Mouse (Mus musculus) mature B cell (primary cell): ENCODE measurements around the gene Rubcn.

ENCODE experiments used
- in situ Hi-C: fragments of 300-500 bp; cut with MboI; formaldehyde crosslinking; loops from 2 replicates; pipeline ENCODE4 v1.14.3; 2019

Gene Rubcn

DNA sequence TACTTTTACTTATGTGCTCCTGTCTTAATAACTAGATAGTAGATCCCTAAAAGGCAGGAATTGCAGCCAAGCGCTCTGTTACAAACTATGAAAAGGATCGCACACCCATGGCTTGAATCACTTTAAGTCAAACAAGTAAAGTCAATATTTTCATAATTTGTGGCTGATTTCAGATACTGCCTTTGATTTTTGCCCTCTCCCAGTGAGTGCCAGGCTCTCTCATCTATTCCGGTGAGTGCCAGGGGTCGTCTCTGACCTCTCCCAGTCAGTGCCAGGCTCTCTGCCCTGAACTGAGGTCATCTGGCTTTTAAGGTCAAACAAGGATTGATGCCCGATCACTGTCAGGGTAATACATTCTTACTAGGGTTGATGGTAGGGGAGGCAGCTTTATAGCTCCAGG lies 59.1 kb downstream of the Rubcn start:
- in situ Hi-C loops = no loop called here

GRCm38 (mm10) chr16:32818036-32818435 lies 59.5 kb downstream of the Rubcn start:
- in situ Hi-C loops = no loop called here

GRCm38 (mm10) chr16:32815160-32815605 lies 62.4 kb downstream of the Rubcn start:
- in situ Hi-C loops = no loop called here

- in situ Hi-C loops = no loop called here
Observed at GRCm38 (mm10) chr16:32814539-32814938, 63.0 kb downstream of the Rubcn start.

GRCm38 (mm10) chr16:32813771-32814170 lies 63.8 kb downstream of the Rubcn start:
- in situ Hi-C loops = no loop called here

DNA sequence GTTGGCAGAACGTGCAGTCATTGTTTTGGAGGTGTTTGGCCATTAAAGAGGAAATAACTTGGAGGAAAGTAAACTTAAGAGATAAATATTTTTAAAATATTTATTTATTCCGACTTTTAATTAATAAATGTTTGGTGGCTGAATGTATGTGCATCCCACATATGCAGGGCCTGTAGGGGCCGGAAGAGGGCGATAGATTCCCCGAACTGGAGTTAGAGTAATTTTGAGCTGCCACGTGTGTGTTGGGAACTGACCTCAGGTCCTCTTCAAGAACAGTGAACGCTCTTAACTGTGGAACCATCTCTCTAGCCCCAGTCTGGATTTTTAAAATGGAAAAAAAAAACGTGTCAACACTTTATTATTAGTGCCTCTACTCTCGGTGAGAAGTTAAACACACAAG lies 64.2 kb downstream of the Rubcn start:
- in situ Hi-C loops = no loop called here

DNA sequence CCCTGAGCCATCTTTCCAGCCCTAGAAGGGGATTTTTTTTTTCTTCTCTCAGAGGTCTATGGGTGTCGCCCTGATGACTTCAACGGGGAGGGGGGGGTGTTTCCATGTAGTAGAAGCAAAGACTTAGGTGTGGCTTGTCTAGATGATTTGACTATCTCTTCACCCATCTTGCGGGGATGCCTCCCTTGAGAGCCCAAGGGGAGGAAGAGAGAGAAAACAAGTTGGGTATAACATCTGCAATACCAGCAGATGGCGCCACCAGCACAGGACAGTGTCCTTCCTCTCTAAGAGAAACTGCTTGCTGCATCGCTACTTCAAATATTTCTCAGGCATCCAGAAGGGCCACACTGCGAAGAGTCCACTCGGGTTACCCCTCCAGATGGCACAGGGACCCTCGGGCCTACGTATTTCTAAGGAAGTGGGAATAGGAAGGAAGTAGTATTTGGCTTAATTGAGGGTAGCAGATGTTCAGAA lies 64.6 kb downstream of the Rubcn start:
- in situ Hi-C loops = no loop called here

GRCm38 (mm10) chr16:32810321-32810720 lies 67.2 kb downstream of the Rubcn start, which contains the start of gene Smbd1:
Smbd1 (minus strand) TSS chr16:32810477.
- in situ Hi-C loops = no loop called here

DNA sequence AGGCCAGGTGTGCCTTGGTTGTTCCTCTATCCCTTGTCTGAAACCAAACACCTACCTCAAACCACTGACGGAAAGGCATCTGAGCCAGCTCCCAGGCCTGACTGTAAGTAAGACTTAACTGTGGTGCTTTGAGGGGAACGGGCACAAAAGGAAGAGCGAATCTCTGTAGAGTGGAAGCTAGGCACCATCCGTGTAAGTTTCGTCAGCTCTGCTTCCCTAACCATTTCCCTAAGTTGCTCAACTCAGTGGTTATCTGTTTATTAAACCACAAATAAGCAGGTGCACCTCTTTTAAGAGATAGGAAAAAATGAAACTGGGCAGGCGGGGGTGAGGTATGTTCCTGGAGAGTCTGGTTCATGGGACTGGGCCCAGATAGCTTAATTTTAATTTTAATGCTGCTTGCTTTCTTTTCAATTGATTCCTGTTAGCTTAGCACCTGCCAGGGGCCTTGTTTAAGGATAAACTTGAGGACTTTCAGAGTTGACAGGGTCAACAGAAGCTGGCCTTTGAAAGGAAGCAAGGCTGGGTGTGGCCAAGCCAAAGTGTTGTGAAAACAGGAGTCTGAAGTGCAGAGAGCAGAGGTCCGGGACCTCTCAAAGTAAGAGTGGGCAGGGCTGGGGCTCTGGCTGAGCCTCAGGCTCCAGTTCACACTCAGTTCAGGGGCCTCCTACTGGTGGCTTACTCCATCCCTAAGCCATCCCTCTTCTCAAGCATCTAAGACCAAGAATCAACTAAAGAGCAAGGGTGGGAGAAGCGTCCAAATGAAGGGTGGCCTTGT lies 70.0 kb downstream of the Rubcn start:
- in situ Hi-C loops = no loop called here

DNA sequence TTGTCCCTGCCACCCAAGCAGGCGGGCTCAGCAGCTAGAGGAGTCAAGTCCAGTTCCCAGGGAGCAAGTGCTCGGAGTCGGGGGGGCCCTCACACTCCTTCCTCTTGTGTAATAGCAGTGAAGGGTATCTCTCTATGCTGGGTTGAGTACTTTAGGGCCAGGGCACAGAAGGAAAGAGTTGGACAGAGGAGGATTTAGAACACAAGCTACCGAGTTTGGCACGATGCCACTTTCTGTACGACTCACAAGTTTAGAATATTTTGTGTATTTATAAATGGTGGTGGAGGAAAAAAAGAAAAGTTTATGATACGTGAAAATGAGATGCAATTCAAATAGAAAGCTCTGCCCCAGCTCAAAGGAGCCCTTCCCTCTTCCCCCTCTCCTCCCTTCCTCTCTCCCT lies 72.4 kb downstream of the Rubcn start:
- in situ Hi-C loops = no loop called here

- in situ Hi-C loops = no loop called here
Observed at GRCm38 (mm10) chr16:32803901-32804300, 73.7 kb downstream of the Rubcn start.

DNA sequence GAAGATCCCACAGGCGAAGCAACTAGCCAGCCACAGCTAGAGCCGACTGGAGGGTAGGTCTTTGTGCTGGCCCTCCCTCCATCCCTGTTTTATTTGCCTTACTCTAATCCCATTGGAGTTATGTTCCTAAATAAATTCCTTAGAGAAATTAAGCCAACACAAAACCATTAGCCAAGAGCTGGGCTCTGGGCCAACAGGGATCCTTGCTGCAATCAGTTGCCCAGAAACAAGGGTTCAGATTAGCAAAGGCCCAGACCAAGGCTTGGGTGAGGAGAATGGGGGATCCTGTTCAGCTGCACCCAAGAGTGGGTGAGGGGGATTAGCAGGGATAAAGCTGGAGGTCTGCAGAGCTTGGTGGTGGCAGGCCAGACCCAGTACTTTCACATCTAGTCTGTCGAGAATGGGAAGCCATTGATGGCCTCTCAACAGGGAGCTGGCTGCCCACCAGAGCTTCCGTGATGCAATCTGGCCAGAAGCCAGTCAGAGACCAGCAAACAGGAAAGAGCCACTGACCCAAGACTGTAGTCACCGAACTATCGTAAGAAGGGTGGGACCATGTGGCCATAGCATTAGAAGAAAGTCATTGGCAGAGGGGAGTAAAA lies 74.2 kb downstream of the Rubcn start:
- in situ Hi-C loops = no loop called here

DNA sequence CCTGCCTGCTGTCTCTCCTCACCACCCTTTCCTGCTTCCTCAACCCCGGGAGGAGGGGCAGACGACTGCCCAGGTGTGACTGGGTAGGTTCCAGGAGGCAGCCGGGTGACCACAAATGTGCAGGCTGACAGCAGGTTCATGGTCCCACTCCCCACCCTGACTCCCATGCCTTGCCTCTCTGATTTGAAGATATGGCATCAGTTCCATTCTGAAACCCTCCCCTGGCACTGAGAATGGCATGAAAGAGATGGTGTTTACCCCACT lies 80.2 kb downstream of the Rubcn start, which contains the start of gene Muc20:
Muc20 (minus strand) TSS at position 10 of the 264 bp plus-strand sequence.
- in situ Hi-C loops = no loop called here

- in situ Hi-C loops = no loop called here
Observed at GRCm38 (mm10) chr16:32796676-32797425, 80.7 kb downstream of the Rubcn start.

DNA sequence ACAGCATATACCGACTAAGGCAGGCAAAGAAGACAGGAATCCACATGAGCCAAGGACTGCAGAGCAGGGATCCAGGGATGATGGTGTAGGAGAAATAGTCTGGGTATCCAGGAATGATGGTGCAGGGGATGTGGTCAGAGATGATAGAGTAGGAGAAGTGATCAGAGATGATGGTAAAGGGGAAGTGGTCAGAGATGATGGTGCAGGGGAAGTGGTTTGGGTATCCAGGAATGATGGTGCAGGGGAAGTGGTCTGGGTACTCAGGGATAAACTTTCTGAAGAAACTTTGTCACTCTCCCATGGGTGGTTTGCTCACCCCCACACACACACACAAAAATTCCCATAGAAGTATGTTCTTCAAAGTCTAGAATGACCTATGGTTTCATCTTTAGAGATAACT lies 82.4 kb downstream of the Rubcn start:
- in situ Hi-C loops = no loop called here

DNA sequence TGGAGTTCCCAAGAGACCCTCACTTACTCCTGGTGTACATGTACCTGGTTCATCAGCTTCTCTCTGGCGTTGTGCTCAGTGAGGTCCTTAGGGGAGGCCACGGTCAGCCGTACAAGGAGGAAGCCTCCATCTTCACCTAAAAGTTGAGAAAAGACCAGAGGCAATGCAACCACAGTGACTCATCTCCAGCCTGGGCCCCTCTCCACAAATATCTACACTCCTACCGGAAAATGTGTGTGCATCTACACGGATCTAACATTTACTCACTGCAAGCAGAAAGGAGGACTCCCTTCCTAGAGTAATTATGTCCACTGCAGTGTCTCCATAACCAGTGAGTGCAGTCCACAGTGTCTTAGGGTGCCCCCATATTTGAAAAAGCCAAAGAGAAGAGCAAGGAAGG lies 87.5 kb downstream of the Rubcn start:
- in situ Hi-C loops = no loop called here

DNA sequence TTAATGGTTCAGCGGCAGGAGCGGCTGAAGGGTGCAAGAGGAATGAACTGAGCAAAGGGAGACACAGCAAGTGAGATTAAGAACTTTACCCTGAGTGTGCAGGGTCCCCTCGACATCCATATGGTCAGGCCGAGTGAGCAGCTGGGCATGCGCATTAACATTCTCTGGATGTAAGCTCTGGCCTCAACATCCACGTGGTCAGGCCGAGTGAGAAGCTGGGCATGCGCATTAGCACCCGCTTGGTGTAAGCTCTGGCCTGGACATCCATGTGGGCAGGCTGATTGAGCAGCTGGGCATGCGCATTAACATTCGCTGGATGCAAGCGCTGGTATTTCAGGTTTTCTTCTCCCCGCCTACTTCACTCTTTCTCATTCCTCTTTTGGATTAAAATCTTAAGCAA lies 92.7 kb downstream of the Rubcn start:
- in situ Hi-C loops = no loop called here

GRCm38 (mm10) chr16:32783324-32784062 lies 94.1 kb downstream of the Rubcn start:
- in situ Hi-C loops = no loop called here

- in situ Hi-C loops = no loop called here
Observed at GRCm38 (mm10) chr16:32778956-32779355, 98.6 kb downstream of the Rubcn start.

DNA sequence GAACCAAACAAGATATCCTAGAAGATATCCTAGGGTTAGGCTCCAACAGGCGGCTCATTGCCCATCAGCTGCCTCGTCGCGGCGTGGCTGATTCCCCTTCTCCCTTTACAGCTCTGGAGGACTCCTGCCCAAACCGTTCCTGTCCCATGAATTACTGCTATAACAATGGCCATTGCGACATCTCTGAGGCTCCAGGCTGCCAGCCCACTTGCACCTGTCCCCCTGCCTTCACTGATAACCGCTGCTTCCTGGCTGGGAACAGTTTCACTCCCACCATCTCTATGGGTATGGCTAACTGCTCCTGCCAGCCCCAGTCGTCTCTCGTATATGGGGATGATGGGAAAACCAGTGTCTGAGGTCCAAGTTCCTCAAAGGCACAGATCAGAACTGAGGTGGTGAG lies 100.9 kb downstream of the Rubcn start:
- in situ Hi-C loops = no loop called here
